Mouse (Mus musculus) lung, embryonic 16.5 days (tissue): ENCODE measurements around the gene Tuba4a. TPM values are rescaled to one million over a fixed set of nuclear protein-coding genes. Genes with fewer than 3 reads are reported as not detected.

Experiments used
- ATAC-seq: fragments of 200-750 bp; cut with Nextera tagmentation; 2 replicates; pipeline ENCODE4 v1.8.0; 2017; ENCODE audit warnings: low read depth, mild to moderate bottlenecking, moderate library complexity
- H3K27ac ChIP-seq: fragments of 300-500 bp; sonication (generic); 2 replicates; pipeline ENCODE4 v1.5.1; 2014; ENCODE audit warnings: mild to moderate bottlenecking, control low read depth, low read length
- H3K27me3 ChIP-seq: fragments of 300-500 bp; sonication (generic); 2 replicates; pipeline ENCODE4 v1.6.1; 2014; ENCODE audit warnings: low read depth, low read length, mixed read lengths; ENCODE audit not compliant: control insufficient read depth, insufficient read depth
- H3K36me3 ChIP-seq: fragments of 300-500 bp; sonication (generic); 2 replicates; pipeline ENCODE4 v1.6.1; 2014; ENCODE audit warnings: low read length; ENCODE audit not compliant: control insufficient read depth, insufficient read depth
- H3K4me1 ChIP-seq: fragments of 300-500 bp; sonication (generic); replicated peaks from 2 replicates; pipeline ENCODE4 v1.6.1; 2014; ENCODE audit warnings: low read length, mixed read lengths; ENCODE audit not compliant: control insufficient read depth, insufficient read depth
- H3K4me2 ChIP-seq: fragments of 300-500 bp; sonication (generic); 2 replicates; pipeline ENCODE4 v1.6.1; 2014; ENCODE audit warnings: low read depth, low read length, control low read depth
- H3K4me3 ChIP-seq: fragments of 300-500 bp; sonication (generic); 2 replicates; pipeline ENCODE4 v1.5.1; 2014; ENCODE audit warnings: mild to moderate bottlenecking, low read length, control low read depth
- H3K9ac ChIP-seq: fragments of 300-500 bp; sonication (generic); 2 replicates; pipeline ENCODE4 v1.6.1; 2014; ENCODE audit warnings: low read length, control low read depth
- H3K9me3 ChIP-seq: fragments of 300-500 bp; sonication (generic); 2 replicates; pipeline ENCODE4 v1.6.1; 2016; ENCODE audit warnings: low read length; ENCODE audit not compliant: control insufficient read depth
- WGBS: fragments of 180-500 bp; shearing (Covaris S2); extraction: QIAGEN DNeasy Blood & Tissue Kit; methylation state at CpG from one replicate; pipeline ENCODE4 v1.1.7; 2014; 5-methylcytosine and 5-hydroxymethylcytosine counted together
- microRNA-seq: library from miRNA; unstranded; fragments of <30 nt; microRNA quantifications from one replicate; pipeline ENCODE4, GENCODE M21; 2016
- polyA plus RNA-seq: library from polyadenylated mRNA; unstranded; fragments of >200 nt; fragmentation: Nextera tagmentation; extraction: Ambion mirVana; gene quantifications from 2 replicates; pipeline ENCODE4 v1.2.1, GENCODE M21; 2015

Gene Tuba4a
- polyA plus RNA-seq, 1 experiment from 2014 or later = 51.5 TPM

- 65% methylated on average over 4 of the region's 4 CpGs for WGBS
- Histone ChIP-seq H3K27ac (no peak overlapping the region), H3K9me3 (0 out of 2 replicates have a peak, but pooled peaks cover 2% of the 10 kb centered on the region), H3K4me2 (no peak overlapping the region), H3K9ac (no peak overlapping the region), H3K36me3 (peaks cover 30% of the 10 kb centered on the region), H3K4me1 (peaks cover 14% of the 10 kb centered on the region), H3K27me3 (no peaks in the 10 kb centered on the region), H3K4me3 (no peak overlapping the region)
- no peak for ATAC-seq
These were observed 38.2 kb downstream of the Tuba4a start for GRCm38 (mm10) chr1:75181377-75181870.

DNA sequence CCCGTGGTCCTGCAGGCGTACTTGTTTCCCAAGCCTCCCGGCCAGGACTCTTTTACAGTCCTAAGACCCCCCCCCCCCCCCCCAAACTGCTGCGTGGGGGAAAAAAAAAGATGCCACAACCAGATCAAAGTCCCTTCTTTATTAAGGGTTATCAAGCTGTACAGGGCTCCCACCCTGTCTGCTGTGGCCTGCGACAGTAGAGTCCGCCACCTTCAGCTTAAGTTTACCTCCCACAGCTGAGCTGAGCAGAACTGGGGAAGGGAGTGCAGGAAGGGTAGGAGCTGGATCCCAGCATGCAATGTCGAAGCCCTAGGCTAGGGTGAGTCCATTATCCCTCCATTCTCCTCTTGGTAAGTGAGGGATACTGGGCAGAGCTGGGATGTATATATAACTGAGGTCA is 38.9 kb downstream of the Tuba4a start:
- Histone ChIP-seq H3K4me3 (peak overlapping the region; percentile 66), H3K9me3 (0 out of 2 replicates have a peak, but pooled peaks cover 2% of the 10 kb centered on the region), H3K27me3 (no peaks in the 10 kb centered on the region), H3K4me1 (peaks cover 14% of the 10 kb centered on the region), H3K27ac (no peak overlapping the region), H3K36me3 (peaks cover 23% of the 10 kb centered on the region), H3K4me2 (peak overlapping the region; percentile 97), H3K9ac (peak overlapping the region; percentile 39; the same call in 1 of the 2 replicates)
- WGBS = 29% methylated on average over 7 of the region's 7 CpGs
- ATAC-seq = no peak

DNA sequence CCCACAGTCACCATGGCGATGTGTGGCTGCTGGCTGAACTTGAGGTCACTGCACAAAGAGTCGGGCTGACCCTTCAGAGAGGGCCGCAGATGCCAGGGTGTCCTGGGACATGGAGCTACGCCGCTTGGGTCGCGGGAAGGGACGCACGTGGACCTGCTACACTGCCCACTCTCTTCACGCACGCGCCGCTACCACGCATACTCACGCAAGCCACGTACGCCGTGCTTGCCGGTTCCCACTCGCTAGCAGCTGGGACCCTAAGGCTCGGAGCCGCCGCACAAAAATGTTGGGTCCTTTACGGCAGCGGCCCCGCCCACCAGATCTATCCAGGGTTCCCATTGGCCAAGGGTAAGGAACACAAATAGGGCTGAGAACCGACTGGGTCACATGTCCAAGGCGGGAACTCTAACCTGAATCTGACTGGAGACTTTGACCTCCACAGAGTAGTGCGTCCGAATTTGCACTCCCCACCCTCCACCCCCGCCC is 39.5 kb downstream of the Tuba4a start, which contains the start of gene Abcb6:
Abcb6 (minus strand) TSS at position 288 of the 486 bp plus-strand sequence.
- Histone ChIP-seq H3K4me1 (peaks cover 14% of the 10 kb centered on the region), H3K9me3 (0 out of 2 replicates have a peak, but pooled peaks cover 2% of the 10 kb centered on the region), H3K27ac (peak within 1 kb of the TSS; percentile 14; the same call in 1 of the 2 replicates), H3K36me3 (peaks cover 18% of the 10 kb centered on the region), H3K4me2 (peak within 1 kb of the TSS; percentile 97), H3K27me3 (no peaks in the 10 kb centered on the region), H3K9ac (peak within 1 kb of the TSS; percentile 73), H3K4me3 (peak within 1 kb of the TSS; percentile 66)
- WGBS = under 1% methylated on average over 31 of the region's 31 CpGs
- ATAC-seq = peak; percentile 92

DNA sequence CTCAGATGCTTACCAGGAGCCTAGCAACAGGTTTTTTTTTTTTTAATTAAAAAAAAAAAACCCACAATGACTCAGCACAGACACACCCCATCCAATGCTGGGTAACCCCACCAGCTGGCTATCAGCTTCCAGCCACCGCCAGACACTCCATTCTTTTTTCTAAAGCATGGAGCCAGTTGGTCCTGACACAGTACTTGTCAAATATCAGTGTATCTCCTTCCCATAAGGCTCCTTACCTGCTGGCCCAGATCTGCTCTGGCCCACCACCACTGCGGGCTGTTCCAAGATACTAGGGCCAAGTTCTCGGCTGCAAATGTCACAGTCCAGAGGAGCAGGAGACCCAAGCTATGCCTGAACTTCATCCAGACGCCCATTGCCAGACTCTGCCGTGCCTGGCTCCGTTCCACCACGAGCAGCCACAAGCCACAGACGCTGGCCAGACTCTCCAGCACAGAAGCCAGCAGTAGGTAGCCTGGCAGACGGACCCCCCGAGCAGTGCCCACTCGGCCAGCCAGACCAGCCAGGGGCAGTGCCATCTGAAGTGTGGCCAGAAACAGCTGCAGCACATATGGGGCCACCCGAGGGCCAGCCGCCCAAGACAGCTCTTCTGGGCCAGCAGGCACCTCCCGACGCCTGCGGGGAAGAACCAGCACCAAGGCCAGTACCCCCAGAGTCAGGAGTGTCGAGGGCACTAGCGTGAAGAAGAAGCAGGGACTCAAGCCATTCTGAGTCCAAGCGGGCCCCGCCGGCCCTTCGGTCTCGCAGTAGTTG is 40.1 kb downstream of the Tuba4a start:
- ATAC-seq = peak; percentile 43
- Histone ChIP-seq H3K4me2 (peak overlapping the region; percentile 97), H3K9ac (peak overlapping the region; percentile 73), H3K4me1 (peaks cover 14% of the 10 kb centered on the region), H3K27me3 (no peaks in the 10 kb centered on the region), H3K9me3 (0 out of 2 replicates have a peak, but pooled peaks cover 2% of the 10 kb centered on the region), H3K36me3 (peaks cover 12% of the 10 kb centered on the region), H3K4me3 (peak overlapping the region; percentile 66), H3K27ac (peak overlapping the region; percentile 14; the same call in 1 of the 2 replicates)
- 4% methylated on average over 23 of the region's 23 CpGs for WGBS

DNA sequence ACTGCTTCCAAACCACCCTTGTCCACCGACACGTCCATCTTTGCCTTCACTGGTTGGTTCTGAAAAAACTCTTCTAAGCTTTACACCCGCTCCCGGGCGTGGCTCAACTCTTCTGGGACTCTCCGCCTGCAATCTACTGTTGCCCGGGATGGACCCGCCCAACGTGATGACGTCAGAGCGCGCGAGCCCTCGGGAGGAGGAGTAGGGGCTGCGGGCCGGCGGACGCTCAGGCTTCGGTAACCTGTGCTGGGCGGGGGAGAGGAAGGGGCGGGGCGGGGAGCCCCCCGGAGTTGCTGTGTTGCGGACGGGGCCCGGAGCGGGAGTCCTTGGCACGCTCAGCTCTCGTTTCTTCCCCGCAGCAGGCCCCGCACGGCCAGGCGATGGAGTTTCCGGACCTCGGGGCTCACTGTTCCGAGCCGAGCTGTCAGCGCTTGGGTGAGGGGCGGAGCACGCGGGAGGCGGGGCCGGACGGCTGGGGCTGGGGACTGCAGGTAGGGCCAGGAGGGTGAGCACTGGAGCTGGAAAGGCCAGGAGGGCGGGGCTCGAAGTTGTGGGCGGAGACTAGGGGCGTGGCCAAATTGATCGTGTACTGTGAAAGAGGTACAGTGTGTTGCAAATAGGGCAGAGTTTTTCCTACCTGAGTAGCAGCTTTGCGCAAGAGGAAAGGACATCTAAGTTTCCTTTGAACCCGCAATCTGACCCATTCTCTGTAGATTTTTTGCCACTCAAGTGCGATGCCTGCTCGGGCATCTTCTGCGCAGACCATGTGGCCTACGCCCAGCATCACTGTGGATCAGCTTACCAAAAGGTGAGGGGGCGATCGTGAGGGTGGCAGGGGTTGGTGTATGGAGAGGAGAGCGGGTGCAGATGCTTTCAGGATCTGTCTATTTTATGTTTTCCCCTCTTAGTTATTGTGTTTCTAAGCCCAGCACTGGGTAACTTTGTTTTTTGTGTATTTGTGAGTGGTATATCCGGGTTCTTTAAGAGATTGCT is 50.9 kb downstream of the Tuba4a start, which contains the start of gene Zfand2b:
Zfand2b (plus strand) TSS at position 175 of the 993 bp plus-strand sequence.
- peak within 1 kb of the TSS; percentile 71 for H3K4me2 ChIP-seq
- no peaks in the 10 kb centered on the region for H3K9me3 ChIP-seq
- peak; percentile 99 for ATAC-seq
- peak within 1 kb of the TSS; percentile 73 for H3K9ac ChIP-seq
- peaks cover 10% of the 10 kb centered on the region for H3K4me1 ChIP-seq
- no peaks in the 10 kb centered on the region for H3K27me3 ChIP-seq
- H3K36me3 ChIP-seq = peaks cover 26% of the 10 kb centered on the region
- WGBS = under 1% methylated on average over 49 of the region's 59 CpGs
- H3K4me3 ChIP-seq = peak within 1 kb of the TSS; percentile 62
- peak within 1 kb of the TSS; percentile 75 for H3K27ac ChIP-seq

GRCm38 (mm10) chr1:75168093-75168471 is 51.6 kb downstream of the Tuba4a start:
- Histone ChIP-seq H3K4me3 (peak overlapping the region; percentile 62), H3K27me3 (no peaks in the 10 kb centered on the region), H3K4me2 (peak overlapping the region; percentile 71), H3K9me3 (no peaks in the 10 kb centered on the region), H3K36me3 (peaks cover 22% of the 10 kb centered on the region), H3K4me1 (peaks cover 10% of the 10 kb centered on the region), H3K27ac (peak overlapping the region; percentile 75), H3K9ac (peak overlapping the region; percentile 73)
- peak; percentile 18 for ATAC-seq
- 5% methylated on average over 7 of the region's 7 CpGs for WGBS

Small RNA genes within 50 kb of the gene (microRNA-seq; reads per million reads assigned to microRNA genes)
- not detected for gene Gm27943

Other genes starting within 250 kb of the Tuba4a start
- 10.4 and 10.5 TPM in 2 replicates for gene Nhej1, start 94.7 kb downstream of the Tuba4a start, polyA plus RNA-seq
- gene Slc23a3, start 86.0 kb downstream of the Tuba4a start, polyA plus RNA-seq = 0.33 and 0.36 TPM in 2 replicates
- gene Cnppd1, start 77.2 kb downstream of the Tuba4a start, polyA plus RNA-seq = 44.8 and 50.1 TPM in 2 replicates
- 44.5 and 46.9 TPM in 2 replicates for gene Retreg2, start 77.1 kb downstream of the Tuba4a start, polyA plus RNA-seq
- gene Zfand2b, start 51.2 kb downstream of the Tuba4a start, polyA plus RNA-seq = 42.9 and 46.1 TPM in 2 replicates
- 16.3 and 18.8 TPM in 2 replicates for gene Abcb6, start 39.5 kb downstream of the Tuba4a start, polyA plus RNA-seq
- 23.4 and 24.6 TPM in 2 replicates for gene Ankzf1, start 27.7 kb downstream of the Tuba4a start, polyA plus RNA-seq
- 26.4 and 29.1 TPM in 2 replicates for gene Atg9a, start 27.7 kb downstream of the Tuba4a start, polyA plus RNA-seq
- 19.6 and 21.6 TPM in 2 replicates for gene Glb1l, start 9.1 kb downstream of the Tuba4a start, polyA plus RNA-seq
- gene Stk16, start 9.0 kb downstream of the Tuba4a start, polyA plus RNA-seq = 122 and 127 TPM in 2 replicates
- not detected in 2 replicates for gene A630095N17Rik, start 12.2 kb upstream of the Tuba4a start, polyA plus RNA-seq
- gene Dnajb2, start 16.5 kb upstream of the Tuba4a start, polyA plus RNA-seq = 27.6 and 32.7 TPM in 2 replicates
- 0.63 and 0.78 TPM in 2 replicates for gene Ptprn, start 44.6 kb upstream of the Tuba4a start, polyA plus RNA-seq
- 1.6 and 2.1 TPM in 2 replicates for gene Resp18, start 58.5 kb upstream of the Tuba4a start, polyA plus RNA-seq
- gene Dnpep, start 98.1 kb upstream of the Tuba4a start, polyA plus RNA-seq = 118 and 122 TPM in 2 replicates
- 57.1 and 64.0 TPM in 2 replicates for gene Des, start 140.5 kb upstream of the Tuba4a start, polyA plus RNA-seq
- 38.5 and 38.9 TPM in 2 replicates for gene Speg, start 155.4 kb upstream of the Tuba4a start, polyA plus RNA-seq
- 80.5 and 92.4 TPM in 2 replicates for gene Gmppa, start 216.1 kb upstream of the Tuba4a start, polyA plus RNA-seq
- 0.05 and 0.11 TPM in 2 replicates for gene Asic4, start 230.6 kb upstream of the Tuba4a start, polyA plus RNA-seq